Mouse (Mus musculus): ENCODE measurements around the gene Slc35f2. TPM values are rescaled to one million over a fixed set of nuclear protein-coding genes. Genes with fewer than 3 reads are reported as not detected.

Gene Slc35f2
- total and polyA plus RNA-seq, 2 experiments, result 0.10 to 0.18 TPM

- WGBS, result 80% methylated on average over 16 of the region's 16 CpGs
- no peaks in the 10 kb centered on the region for H3K79me2 ChIP-seq (ENCODE audit: control insufficient read depth, insufficient read depth, low read length)
- no peaks in the 10 kb centered on the region for H3K4me1 ChIP-seq (ENCODE audit: control insufficient read depth, insufficient read depth, low read length)
- H3K36me3 ChIP-seq (ENCODE audit: control insufficient read depth, insufficient read depth, low read length), result no peaks in the 10 kb centered on the region
- no peaks in the 10 kb centered on the region for H3K27me3 ChIP-seq (ENCODE audit: control insufficient read depth, insufficient read depth, low read length)
- no peak overlapping the region for H3K27ac ChIP-seq (replicated peaks; ENCODE audit: insufficient read depth, low read depth, low read length)
- DNase-seq (ENCODE audit: extremely low read depth, low read depth, low spot score), result no peak
- H3K9ac ChIP-seq (ENCODE audit: low read depth, low read length), result no peak overlapping the region
- no peak for TF ChIP-seq POLR2A (IDR thresholded peaks at IDR 0.05; ENCODE audit: extremely low read depth, insufficient read depth, low read length)
- no peak overlapping the region for H3K4me3 ChIP-seq (ENCODE audit: insufficient read depth, low read depth, low read length)
Observed at GRCm38 (mm10) chr9:53786561-53787407, 15.4 kb downstream of the Slc35f2 start.

DNA sequence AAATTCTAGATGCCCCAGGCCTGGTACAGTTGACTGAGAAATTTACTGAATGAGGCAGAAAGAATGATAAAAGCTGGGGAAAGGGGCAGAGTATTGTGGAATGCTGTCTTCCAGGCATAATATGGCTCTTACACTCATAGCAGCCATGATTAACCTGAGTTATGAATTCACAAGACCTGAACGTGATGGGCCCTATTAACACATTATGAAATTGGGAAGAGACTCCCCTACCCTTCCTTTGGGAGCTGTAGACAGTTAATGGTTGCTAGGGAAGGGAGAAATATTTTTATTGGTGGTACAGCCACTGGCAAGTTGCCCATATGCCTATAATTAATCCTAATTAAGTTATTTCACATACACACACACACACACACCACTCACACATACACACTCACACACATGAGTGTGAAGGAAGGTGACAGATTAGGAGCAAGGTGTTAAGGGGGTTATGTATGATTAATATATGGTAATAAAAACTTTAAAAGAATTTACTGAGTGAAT is 22.5 kb downstream of the Slc35f2 start:
- H3K27ac ChIP-seq (replicated peaks; ENCODE audit: insufficient read depth, low read depth, low read length), result no peak overlapping the region
- no peaks in the 10 kb centered on the region; the same call in 1 of the 2 replicates for H3K27me3 ChIP-seq (ENCODE audit: control insufficient read depth, insufficient read depth, low read length)
- H3K9ac ChIP-seq (ENCODE audit: low read depth, low read length), result no peak overlapping the region
- no peak overlapping the region for H3K4me3 ChIP-seq (ENCODE audit: insufficient read depth, low read depth, low read length)
- TF ChIP-seq POLR2A (IDR thresholded peaks at IDR 0.05; ENCODE audit: extremely low read depth, insufficient read depth, low read length) (no peak), CTCF (IDR thresholded peaks at IDR 0.05; ENCODE audit: low read depth, low read length) (no peak)
- H3K4me1 ChIP-seq (ENCODE audit: control insufficient read depth, insufficient read depth, low read length), result no peaks in the 10 kb centered on the region
- DNase-seq (ENCODE audit: extremely low read depth, low read depth, low spot score), result no peak
- no peaks in the 10 kb centered on the region for H3K36me3 ChIP-seq (ENCODE audit: control insufficient read depth, insufficient read depth, low read length)
- 71% methylated on average over 1 of the region's 1 CpGs for WGBS
- no peaks in the 10 kb centered on the region for H3K79me2 ChIP-seq (ENCODE audit: control insufficient read depth, insufficient read depth, low read length)

DNA sequence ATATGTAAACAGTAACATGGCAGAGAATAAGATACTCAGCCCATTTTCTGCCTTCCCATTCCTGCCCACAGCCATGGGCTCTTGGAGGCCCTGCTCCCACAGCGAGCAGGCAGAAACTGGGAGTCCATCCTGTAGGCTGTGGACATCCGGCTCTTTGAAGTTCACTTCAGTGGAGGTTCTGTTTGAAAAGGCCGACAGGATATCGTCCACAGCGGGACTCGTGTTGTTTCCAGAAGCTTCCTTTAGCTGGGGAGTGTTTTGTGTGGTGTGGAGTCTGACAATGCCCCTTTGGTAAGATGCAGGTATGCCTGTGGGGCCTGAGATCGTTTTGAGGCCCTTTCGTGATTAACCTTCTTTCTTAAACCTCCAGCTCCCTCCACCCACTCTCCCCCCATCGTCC is 23.2 kb downstream of the Slc35f2 start:
- H3K36me3 ChIP-seq (ENCODE audit: control insufficient read depth, insufficient read depth, low read length), result no peaks in the 10 kb centered on the region
- H3K4me1 ChIP-seq (ENCODE audit: control insufficient read depth, insufficient read depth, low read length), result no peaks in the 10 kb centered on the region
- H3K9ac ChIP-seq (ENCODE audit: low read depth, low read length), result no peak overlapping the region
- no peak for DNase-seq (ENCODE audit: extremely low read depth, low read depth, low spot score)
- 49% methylated on average over 9 of the region's 9 CpGs for WGBS
- H3K4me3 ChIP-seq (ENCODE audit: insufficient read depth, low read depth, low read length), result no peak overlapping the region
- no peaks in the 10 kb centered on the region; the same call in 1 of the 2 replicates for H3K27me3 ChIP-seq (ENCODE audit: control insufficient read depth, insufficient read depth, low read length)
- TF ChIP-seq POLR2A (IDR thresholded peaks at IDR 0.05; ENCODE audit: extremely low read depth, insufficient read depth, low read length) (no peak), CTCF (IDR thresholded peaks at IDR 0.05; ENCODE audit: low read depth, low read length) (no peak)
- H3K27ac ChIP-seq (replicated peaks; ENCODE audit: insufficient read depth, low read depth, low read length), result no peak overlapping the region
- no peaks in the 10 kb centered on the region for H3K79me2 ChIP-seq (ENCODE audit: control insufficient read depth, insufficient read depth, low read length)

DNA sequence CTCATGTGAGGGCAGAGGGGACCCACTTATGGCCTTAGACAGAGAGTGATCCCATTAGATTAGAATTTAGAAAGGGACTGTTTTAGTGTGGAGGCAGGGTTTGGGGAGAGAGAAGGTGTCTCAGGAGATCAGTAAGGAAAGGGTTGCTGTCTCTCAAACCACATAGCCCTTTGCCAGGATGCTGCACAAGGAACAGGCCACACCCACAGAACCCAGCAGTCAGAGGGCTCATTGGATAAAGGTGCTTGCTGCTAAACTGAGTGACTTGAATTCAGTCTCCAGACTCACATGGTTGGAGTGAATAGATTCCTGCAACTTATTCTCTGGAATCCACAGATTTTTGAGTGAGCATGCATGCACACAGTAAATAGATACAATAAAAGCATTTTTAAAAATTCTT is 24.0 kb downstream of the Slc35f2 start:
- Histone ChIP-seq H3K36me3 (ENCODE audit: control insufficient read depth, insufficient read depth, low read length) (no peaks in the 10 kb centered on the region), H3K79me2 (ENCODE audit: control insufficient read depth, insufficient read depth, low read length) (no peaks in the 10 kb centered on the region), H3K27ac (replicated peaks; ENCODE audit: insufficient read depth, low read depth, low read length) (no peak overlapping the region), H3K9ac (ENCODE audit: low read depth, low read length) (no peak overlapping the region), H3K27me3 (ENCODE audit: control insufficient read depth, insufficient read depth, low read length) (no peaks in the 10 kb centered on the region; the same call in 1 of the 2 replicates), H3K4me1 (ENCODE audit: control insufficient read depth, insufficient read depth, low read length) (no peaks in the 10 kb centered on the region), H3K4me3 (ENCODE audit: insufficient read depth, low read depth, low read length) (no peak overlapping the region)
- DNase-seq (ENCODE audit: extremely low read depth, low read depth, low spot score), result no peak
- TF ChIP-seq CTCF (IDR thresholded peaks at IDR 0.05; ENCODE audit: low read depth, low read length) (no peak), POLR2A (IDR thresholded peaks at IDR 0.05; ENCODE audit: extremely low read depth, insufficient read depth, low read length) (no peak)

GRCm38 (mm10) chr9:53796386-53796785 is 25.0 kb downstream of the Slc35f2 start:
- Histone ChIP-seq H3K27ac (replicated peaks; ENCODE audit: insufficient read depth, low read depth, low read length) (no peak overlapping the region), H3K36me3 (ENCODE audit: control insufficient read depth, insufficient read depth, low read length) (no peaks in the 10 kb centered on the region), H3K79me2 (ENCODE audit: control insufficient read depth, insufficient read depth, low read length) (no peaks in the 10 kb centered on the region), H3K27me3 (ENCODE audit: control insufficient read depth, insufficient read depth, low read length) (no peaks in the 10 kb centered on the region; the same call in 1 of the 2 replicates), H3K4me3 (ENCODE audit: insufficient read depth, low read depth, low read length) (no peak overlapping the region), H3K4me1 (ENCODE audit: control insufficient read depth, insufficient read depth, low read length) (no peaks in the 10 kb centered on the region), H3K9ac (ENCODE audit: low read depth, low read length) (no peak overlapping the region)
- whole genome bisulfite sequencing, result 72% methylated on average over 3 of the region's 3 CpGs
- no peak for DNase-seq (ENCODE audit: extremely low read depth, low read depth, low spot score)
- TF ChIP-seq CTCF (IDR thresholded peaks at IDR 0.05; ENCODE audit: low read depth, low read length) (no peak), POLR2A (IDR thresholded peaks at IDR 0.05; ENCODE audit: extremely low read depth, insufficient read depth, low read length) (no peak)

DNA sequence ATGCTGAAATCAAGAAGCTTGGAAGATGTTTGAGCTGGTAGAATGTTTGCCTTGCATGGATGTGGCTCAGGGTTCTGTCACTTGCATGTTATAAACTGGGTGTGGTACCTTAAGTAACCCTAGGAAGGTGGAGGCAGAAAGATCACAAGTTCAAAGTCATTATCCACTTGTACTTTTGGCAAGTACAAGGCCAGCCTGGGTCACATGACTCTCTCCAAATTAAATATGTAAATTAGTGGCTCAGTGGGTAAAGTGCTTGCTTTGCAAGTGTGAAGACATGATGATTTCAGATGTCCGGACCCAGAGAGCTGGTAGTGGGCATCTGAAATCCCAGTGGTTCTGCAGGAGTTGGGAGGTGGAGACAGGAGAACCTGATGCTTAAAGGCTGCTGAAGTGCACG is 25.8 kb downstream of the Slc35f2 start:
- Histone ChIP-seq H3K4me3 (ENCODE audit: insufficient read depth, low read depth, low read length) (no peak overlapping the region), H3K4me1 (ENCODE audit: control insufficient read depth, insufficient read depth, low read length) (no peaks in the 10 kb centered on the region), H3K79me2 (ENCODE audit: control insufficient read depth, insufficient read depth, low read length) (no peaks in the 10 kb centered on the region), H3K36me3 (ENCODE audit: control insufficient read depth, insufficient read depth, low read length) (no peaks in the 10 kb centered on the region), H3K27ac (replicated peaks; ENCODE audit: insufficient read depth, low read depth, low read length) (no peak overlapping the region), H3K27me3 (ENCODE audit: control insufficient read depth, insufficient read depth, low read length) (no peaks in the 10 kb centered on the region), H3K9ac (ENCODE audit: low read depth, low read length) (no peak overlapping the region)
- TF ChIP-seq CTCF (IDR thresholded peaks at IDR 0.05; ENCODE audit: low read depth, low read length) (no peak), POLR2A (IDR thresholded peaks at IDR 0.05; ENCODE audit: extremely low read depth, insufficient read depth, low read length) (no peak)
- DNase-seq (ENCODE audit: extremely low read depth, low read depth, low spot score), result no peak
- 79% methylated on average over 2 of the region's 2 CpGs for WGBS

Data from liver, adult 2 months (tissue).